Mouse (Mus musculus) G1E (cell line): ENCODE results near the gene Sdk1.

Experiments
- CTCF ChIP-seq: IDR thresholded peaks from 2 replicates; pipeline ENCODE4 v1.5.1; 2012; ENCODE audit warnings: low read depth, low read length, inconsistent platforms, mixed read lengths
- GATA1 ChIP-seq: IDR thresholded peaks from 2 replicates; pipeline ENCODE4 v1.6.1; 2012; ENCODE audit warnings: borderline replicate concordance, low read length, inconsistent platforms, mixed read lengths
- GATA2 ChIP-seq: IDR thresholded peaks from 2 replicates; pipeline ENCODE4 v1.6.1; 2012; ENCODE audit warnings: low read depth, low read length, inconsistent platforms, borderline replicate concordance
- TAL1 ChIP-seq: conservative IDR thresholded peaks from 2 replicates; pipeline ENCODE4 v1.6.1; 2012; ENCODE audit warnings: low read depth, low read length, inconsistent platforms, mixed read lengths

- TF ChIP-seq CTCF (no peak), GATA1 (no peak), TAL1 (no peak), GATA2 (no peak)
These were observed 781.7 kb downstream of the Sdk1 start for GRCm38 (mm10) chr5:142022877-142023580.
